Mouse (Mus musculus) neural tube, embryonic 12.5 days (tissue): ENCODE data around the gene Tdrd3. TPM values are rescaled to one million over a fixed set of nuclear protein-coding genes. Genes with fewer than 3 reads are reported as not detected.

ENCODE experiments used
- ATAC-seq: fragments of 200-750 bp; cut with Nextera tagmentation; 2 replicates; pipeline ENCODE4 v1.8.0; 2017; ENCODE audit warnings: low read depth, mild to moderate bottlenecking, moderate TSS enrichment, moderate library complexity; ENCODE audit not compliant: low FRiP score
- H3K27ac ChIP-seq: fragments of 300-500 bp; sonication (generic); 2 replicates; pipeline ENCODE4 v1.5.1; 2016
- H3K27me3 ChIP-seq: fragments of 300-500 bp; sonication (generic); replicated peaks from 2 replicates; pipeline ENCODE4 v1.6.1; 2016; ENCODE audit warnings: mild to moderate bottlenecking
- H3K36me3 ChIP-seq: fragments of 300-500 bp; sonication (generic); 2 replicates; pipeline ENCODE4 v1.6.1; 2016; ENCODE audit warnings: mild to moderate bottlenecking
- H3K4me1 ChIP-seq: fragments of 300-500 bp; sonication (generic); 2 replicates; pipeline ENCODE4 v1.6.1; 2016
- H3K4me2 ChIP-seq: fragments of 300-500 bp; sonication (generic); replicated peaks from 2 replicates; pipeline ENCODE4 v1.6.1; 2016; ENCODE audit warnings: mild to moderate bottlenecking
- H3K4me3 ChIP-seq: fragments of 300-500 bp; sonication (generic); 2 replicates; pipeline ENCODE4 v1.5.1; 2016
- H3K9ac ChIP-seq: fragments of 300-500 bp; sonication (generic); 2 replicates; pipeline ENCODE4 v1.6.1; 2016; ENCODE audit warnings: mild to moderate bottlenecking
- H3K9me3 ChIP-seq: fragments of 300-500 bp; sonication (generic); 2 replicates; pipeline ENCODE4 v1.6.1; 2016; ENCODE audit warnings: mild to moderate bottlenecking
- WGBS: fragments of 180-500 bp; shearing (Covaris S2); methylation state at CpG from one replicate; pipeline ENCODE4 v1.1.7; 2016; 5-methylcytosine and 5-hydroxymethylcytosine counted together
- polyA plus RNA-seq: library from polyadenylated mRNA; unstranded; fragments of >200 nt; fragmentation: Nextera tagmentation; extraction: Ambion mirVana; gene quantifications from 2 replicates; pipeline ENCODE4 v1.2.1, GENCODE M21; 2016

Gene Tdrd3
- polyA plus RNA-seq, 1 experiment from 2014 or later: 40.6 TPM

GRCm38 (mm10) chr14:87422432-87422831 is 6.0 kb downstream of the Tdrd3 start:
- no peaks in the 10 kb centered on the region for H3K9me3 ChIP-seq
- no peak for ATAC-seq
- H3K27ac ChIP-seq: no peak overlapping the region
- H3K27me3 ChIP-seq: no peaks in the 10 kb centered on the region
- H3K4me1 ChIP-seq: peaks cover 15% of the 10 kb centered on the region
- no peak overlapping the region for H3K4me3 ChIP-seq
- WGBS: 90% methylated on average over 3 of the region's 3 CpGs
- no peak overlapping the region for H3K9ac ChIP-seq
- H3K4me2 ChIP-seq: no peak overlapping the region
- H3K36me3 ChIP-seq: no peaks in the 10 kb centered on the region

- no peak overlapping the region for H3K4me2 ChIP-seq
- H3K9me3 ChIP-seq: no peaks in the 10 kb centered on the region
- H3K27me3 ChIP-seq: no peaks in the 10 kb centered on the region
- no peak overlapping the region for H3K27ac ChIP-seq
- H3K4me3 ChIP-seq: no peak overlapping the region
- H3K36me3 ChIP-seq: no peaks in the 10 kb centered on the region
- 63% methylated on average over 7 of the region's 7 CpGs for WGBS
- no peak overlapping the region for H3K9ac ChIP-seq
- no peak for ATAC-seq
- no peaks in the 10 kb centered on the region for H3K4me1 ChIP-seq
These were observed 10.0 kb downstream of the Tdrd3 start for GRCm38 (mm10) chr14:87426297-87426922.

GRCm38 (mm10) chr14:87427032-87427431 is 10.6 kb downstream of the Tdrd3 start:
- no peak overlapping the region for H3K4me2 ChIP-seq
- no peaks in the 10 kb centered on the region for H3K27me3 ChIP-seq
- H3K4me1 ChIP-seq: no peaks in the 10 kb centered on the region
- no peak overlapping the region for H3K9ac ChIP-seq
- no peak overlapping the region for H3K4me3 ChIP-seq
- H3K36me3 ChIP-seq: no peaks in the 10 kb centered on the region
- 93% methylated on average over 4 of the region's 4 CpGs for WGBS
- no peak overlapping the region for H3K27ac ChIP-seq
- no peaks in the 10 kb centered on the region for H3K9me3 ChIP-seq
- no peak for ATAC-seq

GRCm38 (mm10) chr14:87427659-87428289 is 11.3 kb downstream of the Tdrd3 start:
- H3K9ac ChIP-seq: no peak overlapping the region
- no peak overlapping the region for H3K27ac ChIP-seq
- WGBS: 92% methylated on average over 5 of the region's 5 CpGs
- ATAC-seq: no peak
- H3K36me3 ChIP-seq: no peaks in the 10 kb centered on the region
- no peaks in the 10 kb centered on the region for H3K4me1 ChIP-seq
- H3K9me3 ChIP-seq: no peaks in the 10 kb centered on the region
- no peaks in the 10 kb centered on the region for H3K27me3 ChIP-seq
- no peak overlapping the region for H3K4me3 ChIP-seq
- no peak overlapping the region for H3K4me2 ChIP-seq

- Histone ChIP-seq H3K36me3 (peaks cover 4% of the 10 kb centered on the region; the same call in 1 of the 2 replicates), H3K27me3 (no peaks in the 10 kb centered on the region), H3K4me3 (no peak overlapping the region), H3K4me2 (no peak overlapping the region), H3K27ac (no peak overlapping the region), H3K9me3 (no peaks in the 10 kb centered on the region), H3K9ac (no peak overlapping the region), H3K4me1 (no peaks in the 10 kb centered on the region; the same call in 1 of the 2 replicates)
- no peak for ATAC-seq
- WGBS: 47% methylated on average over 5 of the region's 5 CpGs
These were observed 17.0 kb downstream of the Tdrd3 start for GRCm38 (mm10) chr14:87433390-87433915.

- Histone ChIP-seq H3K27me3 (no peaks in the 10 kb centered on the region), H3K9ac (no peak overlapping the region), H3K36me3 (peaks cover 4% of the 10 kb centered on the region; the same call in 1 of the 2 replicates), H3K4me3 (no peak overlapping the region), H3K4me2 (no peak overlapping the region), H3K27ac (no peak overlapping the region), H3K9me3 (no peaks in the 10 kb centered on the region), H3K4me1 (peaks cover 4% of the 10 kb centered on the region)
- no peak for ATAC-seq
- WGBS: 94% methylated on average over 4 of the region's 4 CpGs
These were observed 18.9 kb downstream of the Tdrd3 start for GRCm38 (mm10) chr14:87435382-87435781.

GRCm38 (mm10) chr14:87439721-87440120 is 23.3 kb downstream of the Tdrd3 start:
- H3K9me3 ChIP-seq: no peaks in the 10 kb centered on the region
- peaks cover 4% of the 10 kb centered on the region; the same call in 1 of the 2 replicates for H3K36me3 ChIP-seq
- no peak overlapping the region for H3K4me2 ChIP-seq
- peaks cover 4% of the 10 kb centered on the region; the same call in 1 of the 2 replicates for H3K4me1 ChIP-seq
- no peak overlapping the region for H3K4me3 ChIP-seq
- 13% methylated on average over 2 of the region's 2 CpGs for WGBS
- no peak overlapping the region for H3K9ac ChIP-seq
- H3K27ac ChIP-seq: no peak overlapping the region
- no peaks in the 10 kb centered on the region for H3K27me3 ChIP-seq
- ATAC-seq: no peak

GRCm38 (mm10) chr14:87446331-87446913 is 30.0 kb downstream of the Tdrd3 start:
- H3K9ac ChIP-seq: no peak overlapping the region
- H3K4me1 ChIP-seq: no peaks in the 10 kb centered on the region
- WGBS: 87% methylated on average over 8 of the region's 8 CpGs
- no peak for ATAC-seq
- H3K27ac ChIP-seq: no peak overlapping the region
- no peaks in the 10 kb centered on the region for H3K36me3 ChIP-seq
- H3K9me3 ChIP-seq: no peaks in the 10 kb centered on the region
- H3K4me2 ChIP-seq: no peak overlapping the region
- H3K27me3 ChIP-seq: no peaks in the 10 kb centered on the region
- no peak overlapping the region for H3K4me3 ChIP-seq

- Histone ChIP-seq H3K36me3 (0 out of 2 replicates have a peak, but pooled peaks cover 4% of the 10 kb centered on the region), H3K9ac (no peak overlapping the region), H3K4me1 (no peaks in the 10 kb centered on the region), H3K27me3 (no peaks in the 10 kb centered on the region), H3K27ac (no peak overlapping the region), H3K4me3 (no peak overlapping the region), H3K4me2 (0 out of 2 replicates have a peak overlapping the region, but pooled peaks have one; percentile 9), H3K9me3 (no peaks in the 10 kb centered on the region)
- ATAC-seq: peak; percentile 87
- WGBS: 13% methylated on average over 7 of the region's 7 CpGs
These were observed 35.4 kb downstream of the Tdrd3 start for GRCm38 (mm10) chr14:87451645-87452443.

GRCm38 (mm10) chr14:87455630-87456175 is 39.3 kb downstream of the Tdrd3 start:
- H3K4me1 ChIP-seq: no peaks in the 10 kb centered on the region
- no peak for ATAC-seq
- no peak overlapping the region for H3K9ac ChIP-seq
- WGBS: 84% methylated on average over 5 of the region's 5 CpGs
- no peaks in the 10 kb centered on the region for H3K27me3 ChIP-seq
- H3K27ac ChIP-seq: no peak overlapping the region
- H3K4me2 ChIP-seq: no peak overlapping the region
- no peaks in the 10 kb centered on the region for H3K9me3 ChIP-seq
- H3K36me3 ChIP-seq: 0 out of 2 replicates have a peak, but pooled peaks cover 4% of the 10 kb centered on the region
- H3K4me3 ChIP-seq: no peak overlapping the region

- H3K36me3 ChIP-seq: no peaks in the 10 kb centered on the region
- no peaks in the 10 kb centered on the region for H3K9me3 ChIP-seq
- no peaks in the 10 kb centered on the region for H3K27me3 ChIP-seq
- no peak overlapping the region for H3K9ac ChIP-seq
- no peak overlapping the region for H3K27ac ChIP-seq
- H3K4me2 ChIP-seq: no peak overlapping the region
- no peaks in the 10 kb centered on the region for H3K4me1 ChIP-seq
- H3K4me3 ChIP-seq: no peak overlapping the region
- WGBS: 82% methylated on average over 1 of the region's 1 CpGs
- ATAC-seq: no peak
These were observed 43.3 kb downstream of the Tdrd3 start for GRCm38 (mm10) chr14:87459777-87460176.
